Mouse (Mus musculus) liver, postnatal 0 days (tissue): ENCODE results near the gene Gldc. TPM values are rescaled to one million over a fixed set of nuclear protein-coding genes. Genes with fewer than 3 reads are reported as not detected.

Experiments used
- ATAC-seq: fragments of 200-750 bp; cut with Nextera tagmentation; 2 replicates; pipeline ENCODE4 v1.8.0; 2017; ENCODE audit warnings: mild to moderate bottlenecking, moderate library complexity
- DNase-seq: peaks from one replicate; pipeline ENCODE4 v3.0.0-alpha.2; 2016
- H3K27ac ChIP-seq: fragments of 300-500 bp; sonication (generic); 2 replicates; pipeline ENCODE4 v1.5.1; 2014; ENCODE audit warnings: antibody characterized with exemption, moderate library complexity, mild to moderate bottlenecking, low read depth
- H3K27me3 ChIP-seq: fragments of 300-500 bp; sonication (generic); 2 replicates; pipeline ENCODE4 v1.6.1; 2014; ENCODE audit warnings: low read length, control low read depth, mixed read lengths; ENCODE audit not compliant: insufficient read depth
- H3K36me3 ChIP-seq: fragments of 300-500 bp; sonication (generic); replicated peaks from 2 replicates; pipeline ENCODE4 v1.6.1; 2014; ENCODE audit warnings: mild to moderate bottlenecking, control low read depth, low read length, moderate library complexity, mixed read lengths; ENCODE audit not compliant: insufficient read depth
- H3K4me1 ChIP-seq: fragments of 300-500 bp; sonication (generic); 2 replicates; pipeline ENCODE4 v1.6.1; 2014; ENCODE audit warnings: antibody characterized with exemption, mild to moderate bottlenecking, control low read depth; ENCODE audit not compliant: insufficient read depth
- H3K4me2 ChIP-seq: fragments of 300-500 bp; sonication (generic); 2 replicates; pipeline ENCODE4 v1.6.1; 2014; ENCODE audit warnings: low read depth, mild to moderate bottlenecking, low read length, moderate library complexity, mixed read lengths
- H3K4me3 ChIP-seq: fragments of 300-500 bp; sonication (generic); 2 replicates; pipeline ENCODE4 v1.5.1; 2014; ENCODE audit warnings: low read depth, low read length
- H3K9ac ChIP-seq: fragments of 300-500 bp; sonication (generic); replicated peaks from 2 replicates; pipeline ENCODE4 v1.6.1; 2014; ENCODE audit warnings: mild to moderate bottlenecking, moderate library complexity
- H3K9me3 ChIP-seq: fragments of 300-500 bp; sonication (generic); 2 replicates; pipeline ENCODE4 v1.6.1; 2016; ENCODE audit warnings: mild to moderate bottlenecking, control low read depth, low read length, mixed read lengths
- CTCF ChIP-seq: sonication (generic); IDR thresholded peaks from 2 replicates; pipeline ENCODE4 v1.5.1; 2016; ENCODE audit warnings: antibody characterized with exemption, low read depth
- EP300 ChIP-seq: IDR thresholded peaks from 2 replicates; pipeline ENCODE4 v1.6.1; 2016; ENCODE audit warnings: antibody characterized with exemption, low read depth, mild to moderate bottlenecking
- WGBS: fragments of 180-500 bp; shearing (Covaris S2); extraction: QIAGEN DNeasy Blood & Tissue Kit; methylation state at CpG from one replicate; pipeline ENCODE4 v1.1.7; 2014; ENCODE audit not compliant: insufficient replicate concordance; 5-methylcytosine and 5-hydroxymethylcytosine counted together
- polyA plus RNA-seq: library from polyadenylated mRNA; unstranded; fragments of >200 nt; fragmentation: Nextera tagmentation; extraction: Ambion mirVana; gene quantifications from 2 replicates; pipeline ENCODE4 v1.2.1, GENCODE M21; 2015

The Gldc gene
- polyA plus RNA-seq, 1 experiment from 2014 or later, result 33.2 TPM

GRCm38 (mm10) chr19:30115606-30116005, 59.6 kb downstream of the Gldc start:
- Histone ChIP-seq H3K4me3 (no peak overlapping the region), H3K4me2 (no peak overlapping the region), H3K9ac (no peak overlapping the region), H3K9me3 (no peaks in the 10 kb centered on the region), H3K27ac (no peak overlapping the region), H3K4me1 (peaks cover 12% of the 10 kb centered on the region), H3K27me3 (no peaks in the 10 kb centered on the region), H3K36me3 (peaks cover 6% of the 10 kb centered on the region; the same call in 1 of the 2 replicates)
- WGBS, result 74% methylated on average over 5 of the region's 5 CpGs
- no peak for ATAC-seq
- DNase-seq, result no peak
- TF ChIP-seq EP300 (no peak), CTCF (no peak)

- H3K9ac ChIP-seq, result no peak overlapping the region
- no peak for DNase-seq
- peaks cover 12% of the 10 kb centered on the region for H3K4me1 ChIP-seq
- no peaks in the 10 kb centered on the region for H3K9me3 ChIP-seq
- no peak overlapping the region for H3K4me3 ChIP-seq
- TF ChIP-seq EP300 (no peak), CTCF (no peak)
- no peak overlapping the region for H3K27ac ChIP-seq
- WGBS, result 62% methylated on average over 14 of the region's 14 CpGs
- no peak for ATAC-seq
- no peak overlapping the region for H3K4me2 ChIP-seq
- H3K36me3 ChIP-seq, result peaks cover 6% of the 10 kb centered on the region; the same call in 1 of the 2 replicates
- H3K27me3 ChIP-seq, result no peaks in the 10 kb centered on the region
These were observed 60.2 kb downstream of the Gldc start for GRCm38 (mm10) chr19:30114919-30115441.

- H3K9ac ChIP-seq, result no peak overlapping the region
- DNase-seq (no peak), ATAC-seq (no peak)
- no peak for TF ChIP-seq EP300
- TF ChIP-seq CTCF, result no peak
- no peaks in the 10 kb centered on the region for H3K27me3 ChIP-seq
- no peak overlapping the region for H3K27ac ChIP-seq
- no peak overlapping the region for H3K4me3 ChIP-seq
- H3K4me1 ChIP-seq, result peaks cover 8% of the 10 kb centered on the region
- 78% methylated on average over 16 of the region's 16 CpGs for WGBS
- no peak overlapping the region for H3K4me2 ChIP-seq
- H3K9me3 ChIP-seq, result no peaks in the 10 kb centered on the region
- peaks cover 6% of the 10 kb centered on the region; the same call in 1 of the 2 replicates for H3K36me3 ChIP-seq
These were observed 62.1 kb downstream of the Gldc start for GRCm38 (mm10) chr19:30112961-30113688.

- Histone ChIP-seq H3K36me3 (peaks cover 5% of the 10 kb centered on the region; the same call in 1 of the 2 replicates), H3K4me1 (peaks cover 8% of the 10 kb centered on the region; the same call in 1 of the 2 replicates), H3K9me3 (no peaks in the 10 kb centered on the region), H3K27ac (peak overlapping the region; percentile 36; the same call in 1 of the 2 replicates), H3K27me3 (no peaks in the 10 kb centered on the region), H3K4me2 (no peak overlapping the region), H3K4me3 (no peak overlapping the region), H3K9ac (no peak overlapping the region)
- DNase-seq (no peak), ATAC-seq (peak; percentile 64)
- WGBS, result 77% methylated on average over 3 of the region's 3 CpGs
- TF ChIP-seq CTCF, result no peak
- TF ChIP-seq EP300, result no peak
These were observed 63.8 kb downstream of the Gldc start for GRCm38 (mm10) chr19:30111421-30111820.

GRCm38 (mm10) chr19:30109122-30109521, 66.1 kb downstream of the Gldc start:
- DNase-seq, result no peak

GRCm38 (mm10) chr19:30108616-30109015, 66.6 kb downstream of the Gldc start:
- Histone ChIP-seq H3K9me3 (no peaks in the 10 kb centered on the region), H3K27me3 (no peaks in the 10 kb centered on the region), H3K4me2 (no peak overlapping the region), H3K4me1 (peaks cover 8% of the 10 kb centered on the region; the same call in 1 of the 2 replicates), H3K9ac (no peak overlapping the region), H3K27ac (no peak overlapping the region), H3K36me3 (peaks cover 4% of the 10 kb centered on the region), H3K4me3 (no peak overlapping the region)
- TF ChIP-seq CTCF (no peak), EP300 (no peak)
- DNase-seq (no peak), ATAC-seq (no peak)

More at GRCm38 (mm10) chr19:30109122-30109521, 66.1 kb downstream of the Gldc start:
- no peak overlapping the region for H3K4me2 ChIP-seq
- H3K36me3 ChIP-seq, result peaks cover 4% of the 10 kb centered on the region
- H3K27ac ChIP-seq, result no peak overlapping the region
- H3K27me3 ChIP-seq, result no peaks in the 10 kb centered on the region
- no peak for TF ChIP-seq EP300
- no peaks in the 10 kb centered on the region for H3K9me3 ChIP-seq
- no peak overlapping the region for H3K9ac ChIP-seq
- H3K4me3 ChIP-seq, result no peak overlapping the region
- 84% methylated on average over 6 of the region's 6 CpGs for WGBS
- H3K4me1 ChIP-seq, result peaks cover 8% of the 10 kb centered on the region; the same call in 1 of the 2 replicates
- no peak for ATAC-seq
